Mouse (Mus musculus) E14TG2a.4 (cell line): ENCODE results near the gene Elac2.

Experiments
- CTCF ChIP-seq: conservative IDR thresholded peaks from 2 replicates; pipeline ENCODE4 v1.5.1; 2014; ENCODE audit warnings: low read length
- NANOG ChIP-seq: IDR thresholded peaks from 2 replicates; pipeline ENCODE4 v1.6.1; 2014; ENCODE audit warnings: borderline replicate concordance, low read length, mixed read lengths
- POU5F1 ChIP-seq: IDR thresholded peaks from 2 replicates; pipeline ENCODE4 v1.6.1; 2014; ENCODE audit warnings: low read length, borderline replicate concordance

- no peak for TF ChIP-seq CTCF
- TF ChIP-seq POU5F1 = no peak
- TF ChIP-seq NANOG = no peak
These were observed 43.9 kb downstream of the Elac2 start for GRCm38 (mm10) chr11:65022771-65023170.
